Mouse (Mus musculus): ENCODE measurements around the gene Txndc2. TPM values are rescaled to one million over a fixed set of nuclear protein-coding genes. Genes with fewer than 3 reads are reported as not detected.
A peak's percentile ranks its signal among the peaks of the same experiment; 100 is the strongest.

Txndc2 gene
- total RNA-seq, 2 experiments from 2014 or later, result not detected

DNA sequence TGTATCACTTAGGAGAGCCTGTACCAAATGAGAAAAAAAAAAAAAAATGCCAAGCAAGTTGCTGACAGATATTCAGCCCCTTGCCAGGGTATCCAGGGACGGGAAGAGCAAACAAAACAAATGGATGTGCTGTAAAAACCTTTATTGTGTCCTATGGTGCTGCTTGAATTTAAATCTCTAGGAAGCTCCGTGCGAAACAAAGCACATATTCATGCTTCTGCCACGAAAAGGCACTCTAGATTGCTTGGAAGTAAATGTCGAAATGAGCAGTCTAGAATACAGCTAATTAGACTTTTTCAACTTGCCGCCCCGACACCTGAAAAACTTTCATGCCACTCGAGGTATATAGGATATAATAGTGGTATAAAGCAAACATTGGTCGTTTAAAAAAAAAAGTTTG, 27.5 kb downstream of the Txndc2 start:
- no peak for ATAC-seq (replicated peaks; ENCODE audit: low FRiP score, low TSS enrichment, poor library complexity, severe bottlenecking)

DNA sequence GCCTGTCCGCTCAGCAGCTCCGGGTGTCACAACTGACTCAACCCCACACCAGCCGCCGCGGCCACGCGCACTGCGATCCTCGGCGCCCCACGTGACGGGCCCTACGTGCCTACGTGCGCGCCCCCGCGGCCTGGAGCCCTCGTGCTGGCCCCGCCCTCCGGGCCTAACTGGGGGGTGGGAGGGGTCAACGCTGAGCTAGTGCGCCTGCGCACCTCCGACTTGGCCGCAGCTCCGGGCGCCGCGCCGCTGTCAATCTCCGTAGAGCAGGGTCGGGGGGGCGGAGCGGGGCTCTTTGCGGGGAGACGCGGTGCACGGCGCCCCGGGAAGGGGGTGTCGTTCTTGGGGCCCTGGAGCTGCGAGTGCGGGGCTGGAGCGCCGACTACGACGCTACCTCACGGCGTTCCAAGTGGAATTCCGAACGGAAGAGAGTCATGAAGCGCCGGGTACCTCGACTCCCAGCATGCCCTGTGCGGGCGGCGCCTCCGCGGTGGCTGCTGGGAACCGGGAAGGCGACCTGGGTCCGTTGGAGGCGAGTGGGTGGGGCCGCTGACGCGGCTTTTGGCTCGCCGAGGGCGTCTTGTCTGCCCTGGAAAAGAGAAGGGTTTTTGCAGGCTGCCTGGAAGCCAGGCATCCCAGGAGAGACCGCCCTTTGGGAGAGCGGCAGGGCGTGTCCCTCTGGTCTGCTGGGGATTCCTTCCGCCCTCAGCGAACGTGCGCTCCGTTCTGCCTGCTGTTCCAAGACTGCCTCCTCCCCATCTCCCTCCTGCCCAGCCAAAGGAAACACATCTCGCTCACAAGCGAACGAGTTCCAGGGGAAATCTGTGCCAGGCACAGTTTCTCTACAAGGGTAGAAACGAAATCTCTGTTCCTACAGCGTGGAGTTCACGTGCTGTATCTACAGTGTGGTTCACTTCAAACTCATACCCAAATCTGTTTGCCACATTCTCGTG, 28.2 kb downstream of the Txndc2 start, which contains the start of gene Vapa:
Gene Vapa, minus strand, starts transcription at position 93 of the 950 bp plus-strand sequence.
- peak; percentile 84 for ATAC-seq (replicated peaks; ENCODE audit: low FRiP score, low TSS enrichment, poor library complexity, severe bottlenecking)

DNA sequence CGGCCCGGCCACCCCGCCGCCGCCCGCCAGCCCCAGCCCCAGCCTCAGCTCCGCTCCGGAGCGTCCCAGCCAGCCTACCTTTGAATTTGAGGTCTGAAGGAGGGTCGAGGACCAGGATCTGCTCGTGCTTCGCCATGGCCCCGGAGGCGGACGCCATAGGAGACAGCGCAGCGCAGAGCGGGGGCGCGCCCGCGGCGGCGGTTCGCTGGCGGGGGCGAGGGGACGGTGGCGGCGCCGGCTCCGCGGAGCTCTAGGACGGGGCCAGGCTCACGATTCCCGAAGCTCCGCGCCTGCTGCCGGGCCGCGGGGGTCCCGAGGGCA, 28.9 kb downstream of the Txndc2 start:
- ATAC-seq (replicated peaks; ENCODE audit: low FRiP score, low TSS enrichment, poor library complexity, severe bottlenecking), result 0 out of 2 replicates have a peak, but pooled peaks have one; percentile 0

DNA sequence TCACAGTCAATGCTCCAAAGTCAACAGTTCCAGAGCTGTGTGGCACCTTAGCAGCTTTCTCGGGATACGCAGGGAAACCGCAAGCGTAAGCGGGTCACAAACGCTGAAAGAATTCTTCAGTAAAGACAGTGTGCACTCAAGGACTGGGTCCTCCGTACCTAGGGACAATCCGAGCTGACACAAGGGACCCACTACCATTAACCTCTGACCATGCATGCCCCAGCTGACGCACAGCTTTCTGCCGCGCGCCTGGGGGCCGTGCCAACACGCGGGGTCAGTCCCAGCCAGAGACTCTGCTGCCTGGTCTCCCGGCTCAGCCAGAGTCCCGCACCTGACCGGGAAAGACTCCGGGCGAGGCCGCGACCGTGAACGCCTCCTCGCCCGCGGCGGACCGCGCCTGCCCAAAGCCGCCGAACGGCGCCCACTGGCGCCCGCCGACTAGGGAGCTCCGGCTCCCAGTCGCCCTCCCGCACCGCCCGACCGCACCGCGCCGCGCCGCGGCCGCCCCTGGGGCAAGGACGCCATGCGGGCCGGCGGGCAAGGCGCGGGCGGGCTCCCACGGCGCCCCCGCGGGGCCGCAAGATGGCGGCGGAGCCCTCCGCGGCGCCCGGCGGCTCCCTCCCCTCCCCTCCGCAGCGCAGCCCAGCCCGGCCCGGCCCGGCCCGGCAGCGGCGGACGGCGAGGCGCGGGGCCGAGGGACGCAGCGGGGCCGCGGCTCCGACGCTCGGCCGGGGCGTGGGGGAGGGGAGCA, 29.4 kb downstream of the Txndc2 start:
- ATAC-seq (replicated peaks; ENCODE audit: low FRiP score, low TSS enrichment, poor library complexity, severe bottlenecking), result no peak

DNA sequence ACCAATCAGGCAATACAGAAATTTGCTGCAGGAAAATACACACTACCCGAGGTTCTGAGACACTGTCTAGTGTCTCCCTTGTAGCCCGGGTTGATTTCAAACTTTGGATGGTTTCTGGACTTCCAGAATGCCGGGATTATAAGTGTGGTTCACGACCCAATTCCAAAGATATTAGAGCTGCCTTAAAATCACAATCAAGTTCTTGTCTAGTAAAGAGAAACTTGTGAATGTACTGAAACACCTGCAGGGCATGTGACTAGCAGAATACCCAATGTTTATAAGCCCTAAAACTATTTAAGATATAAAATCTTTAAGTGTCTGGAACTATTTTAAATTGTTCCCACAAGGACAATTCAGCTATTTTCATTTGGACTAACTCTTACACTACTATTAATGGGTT, 30.2 kb downstream of the Txndc2 start:
- no peak for ATAC-seq (replicated peaks; ENCODE audit: low FRiP score, low TSS enrichment, poor library complexity, severe bottlenecking)

DNA sequence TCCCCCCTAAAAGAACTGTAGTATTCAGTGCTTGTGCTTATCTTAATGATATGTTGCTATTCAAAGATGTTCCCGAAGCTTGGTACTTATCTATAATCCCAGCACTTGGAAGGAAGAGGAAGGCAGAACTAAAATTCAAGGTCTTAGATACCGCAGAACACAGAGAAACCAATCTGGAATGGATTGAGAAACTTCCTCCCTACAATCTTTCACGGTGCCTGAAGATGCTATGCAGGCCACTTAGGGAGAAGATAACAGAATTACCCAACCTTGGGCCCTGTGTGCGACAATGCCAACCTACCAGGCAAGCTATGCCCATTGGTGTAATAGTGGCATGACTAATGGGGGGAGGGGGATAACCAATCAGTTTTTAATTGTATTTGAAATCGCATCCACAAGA, 33.2 kb downstream of the Txndc2 start:
- peak; percentile 11; the same call in 1 of the 2 replicates for ATAC-seq (replicated peaks; ENCODE audit: low FRiP score, low TSS enrichment, poor library complexity, severe bottlenecking)

DNA sequence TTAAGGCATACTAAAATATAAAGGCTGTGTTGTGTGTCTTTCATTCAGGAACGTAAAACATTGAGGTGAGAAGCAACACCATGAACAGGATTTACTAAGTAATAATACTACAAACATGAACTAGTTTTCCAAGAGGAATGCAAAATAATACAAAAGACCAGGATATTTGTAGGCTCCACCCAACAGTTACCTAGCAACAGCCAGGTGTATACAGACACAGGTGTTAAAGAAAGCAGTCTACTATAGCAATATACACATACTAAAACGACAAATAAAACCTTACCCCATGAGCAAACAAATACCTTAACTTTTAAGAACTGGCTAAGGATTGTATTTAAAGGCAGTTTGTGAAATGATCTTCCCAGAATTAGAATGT, 33.7 kb downstream of the Txndc2 start:
- ATAC-seq (replicated peaks; ENCODE audit: low FRiP score, low TSS enrichment, poor library complexity, severe bottlenecking), result no peak

DNA sequence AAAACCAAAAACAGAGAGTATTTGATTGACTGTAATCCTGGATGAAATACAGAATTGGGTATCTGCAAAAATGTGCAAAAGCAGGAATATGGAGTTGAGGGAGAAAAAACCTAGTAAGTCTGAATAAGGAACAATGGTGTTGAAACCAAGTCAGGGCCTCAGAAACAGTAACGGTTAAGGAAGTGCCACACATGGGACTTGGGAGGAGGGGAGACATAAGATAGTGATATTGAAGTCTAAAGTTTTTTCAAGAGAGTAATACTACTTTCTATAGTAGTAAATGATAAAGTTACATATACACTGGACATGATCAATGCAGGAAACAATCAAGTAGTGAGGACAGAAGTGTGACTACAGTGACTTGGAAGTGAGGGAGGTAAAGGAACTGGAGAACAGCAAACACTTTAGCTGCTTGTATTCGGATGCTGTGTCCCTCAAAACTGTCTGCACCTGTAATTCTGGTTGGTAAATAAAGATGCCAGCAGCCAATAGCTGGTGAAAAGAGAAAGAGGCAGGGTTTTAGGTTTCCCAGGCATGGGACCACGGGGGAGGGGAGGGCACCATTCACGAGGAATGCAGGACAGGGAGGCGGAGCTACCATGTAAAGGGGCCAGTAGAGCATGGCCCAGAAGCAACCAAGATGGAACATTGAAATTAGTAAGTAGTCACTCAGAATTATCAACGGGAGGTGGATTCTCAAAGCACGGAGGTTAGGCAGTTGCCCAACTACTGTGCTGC, 34.2 kb downstream of the Txndc2 start:
- no peak for ATAC-seq (replicated peaks; ENCODE audit: low FRiP score, low TSS enrichment, poor library complexity, severe bottlenecking)

DNA sequence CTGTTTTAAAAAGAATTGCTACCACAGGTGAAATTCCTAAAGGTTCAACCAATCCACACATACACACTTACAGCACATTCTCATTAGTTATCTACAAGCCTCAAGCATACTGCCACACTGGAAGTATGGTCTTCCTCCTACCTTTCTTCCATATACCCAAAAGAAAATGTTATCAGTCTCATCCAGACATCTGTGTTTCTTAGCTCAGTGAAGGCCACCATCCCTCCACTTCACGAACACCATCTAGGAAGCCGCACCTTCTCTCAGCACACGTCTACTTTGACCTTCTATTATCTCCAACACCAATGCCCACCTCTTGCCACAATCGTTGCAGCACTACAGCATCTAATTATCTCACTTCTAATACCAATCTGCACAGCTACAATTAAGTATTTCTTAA, 36.0 kb downstream of the Txndc2 start:
- peak; percentile 90 for ATAC-seq (replicated peaks; ENCODE audit: low FRiP score, low TSS enrichment, poor library complexity, severe bottlenecking)

DNA sequence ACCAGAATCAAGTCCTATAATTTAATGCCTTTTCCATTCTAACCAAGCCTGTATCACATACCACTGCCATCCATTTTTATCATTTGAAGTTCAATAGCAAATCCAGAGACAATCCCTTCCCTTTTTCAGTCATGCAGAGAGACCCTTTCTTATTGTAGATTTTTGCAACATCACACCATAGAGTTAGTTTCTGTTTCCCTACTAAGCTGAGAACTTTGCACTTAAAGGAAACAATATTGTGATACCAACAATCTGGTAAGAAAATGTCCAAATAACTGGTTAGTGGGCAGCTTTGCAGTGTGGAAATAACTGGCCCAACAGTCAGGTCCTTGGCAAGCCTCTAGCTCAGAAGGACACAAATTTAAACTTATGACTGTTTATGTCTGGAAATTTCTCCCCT, 37.1 kb downstream of the Txndc2 start:
- ATAC-seq (replicated peaks; ENCODE audit: low FRiP score, low TSS enrichment, poor library complexity, severe bottlenecking), result no peak

DNA sequence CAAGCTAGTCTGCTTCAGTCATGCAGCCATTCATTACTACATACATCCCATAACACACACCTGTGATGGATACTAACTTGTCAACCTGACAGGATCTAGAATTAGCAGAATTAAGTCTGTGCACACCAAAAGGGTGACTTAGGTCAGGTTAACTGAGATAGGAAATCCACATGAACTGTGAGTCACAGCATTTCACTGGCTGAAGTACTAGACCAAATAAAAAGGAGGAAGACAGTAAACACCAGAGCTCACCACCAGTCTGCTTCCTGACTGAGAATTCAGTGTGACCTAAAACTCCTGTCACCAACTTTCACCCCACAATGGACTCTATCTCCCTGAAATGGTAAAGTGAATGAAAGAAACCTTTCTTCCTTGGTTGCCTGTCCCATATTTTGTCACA, 37.7 kb downstream of the Txndc2 start:
- ATAC-seq (replicated peaks; ENCODE audit: low FRiP score, low TSS enrichment, poor library complexity, severe bottlenecking), result no peak

DNA sequence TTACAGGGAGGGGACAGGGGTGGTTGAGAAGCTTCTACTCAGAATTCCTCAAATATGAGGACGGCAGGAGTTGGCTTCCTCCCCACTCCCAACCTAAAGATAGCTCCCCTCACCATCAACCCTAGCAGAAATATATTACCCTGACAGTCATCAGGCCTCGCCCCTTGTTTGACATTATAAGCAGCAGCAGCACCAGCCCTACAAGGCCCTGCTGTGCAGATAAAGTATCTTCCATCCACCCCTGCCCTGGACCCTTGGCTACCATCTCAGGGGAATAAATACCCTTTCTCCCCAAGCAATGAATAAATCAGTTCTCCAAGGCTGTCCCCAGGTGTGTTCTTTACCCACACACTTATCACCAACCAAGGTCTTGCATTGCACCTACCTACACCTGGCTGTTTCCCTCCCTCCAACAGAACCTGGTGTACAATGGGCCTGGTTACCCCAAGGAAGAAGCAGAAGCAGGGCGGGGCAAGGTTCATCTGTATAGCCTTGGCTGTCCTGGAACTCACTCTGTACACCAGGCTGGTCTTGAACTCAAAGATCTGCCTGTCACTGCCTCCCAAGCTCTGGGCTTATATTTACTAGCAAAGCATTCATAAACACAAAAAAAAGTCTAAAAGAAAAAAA, 44.0 kb downstream of the Txndc2 start:
- no peak; the same call in 1 of the 2 replicates for ATAC-seq (replicated peaks; ENCODE audit: low FRiP score, low TSS enrichment, poor library complexity, severe bottlenecking)

DNA sequence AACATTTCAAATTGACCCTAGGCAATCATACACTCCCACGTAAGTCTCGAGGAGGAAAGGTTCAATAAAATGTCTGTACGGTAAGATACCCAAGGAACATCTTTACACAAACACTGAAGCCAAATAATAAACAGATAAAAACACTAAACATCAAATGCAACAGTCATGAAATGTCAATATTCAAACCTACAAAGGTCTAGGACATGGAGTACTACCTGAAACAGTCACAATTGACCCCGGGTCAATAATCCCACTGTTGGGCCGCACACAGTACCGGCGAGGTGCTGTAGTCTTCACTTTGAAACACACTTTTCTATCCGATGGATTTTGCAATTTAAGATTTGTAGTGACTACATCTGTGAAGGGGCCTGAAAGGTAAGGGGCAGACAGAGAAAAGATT, 47.3 kb downstream of the Txndc2 start:
- ATAC-seq (replicated peaks; ENCODE audit: low FRiP score, low TSS enrichment, poor library complexity, severe bottlenecking), result no peak

Other genes starting within 250 kb of the Txndc2 start
- not detected in 2 replicates for gene Tmem232, start 101.4 kb downstream of the Txndc2 start, total RNA-seq (2014; fragmentation: Nextera tagmentation)
- gene Tmem232, start 101.4 kb downstream of the Txndc2 start, total RNA-seq (2017), result not detected in 2 replicates
- gene Vapa, start 28.6 kb downstream of the Txndc2 start, total RNA-seq (2014; fragmentation: Nextera tagmentation), result 93.1 and 132 TPM in 2 replicates
- gene Vapa, start 28.6 kb downstream of the Txndc2 start, total RNA-seq (2017), result 94.5 and 99.9 TPM in 2 replicates
- 1.3 and 4.3 TPM in 2 replicates for gene Rab31, start 130.6 kb upstream of the Txndc2 start, total RNA-seq (2014; fragmentation: Nextera tagmentation)
- 3.4 and 4.4 TPM in 2 replicates for gene Rab31, start 130.6 kb upstream of the Txndc2 start, total RNA-seq (2017)
- 43.6 and 60.8 TPM in 2 replicates for gene Ppp4r1, start 140.4 kb upstream of the Txndc2 start, total RNA-seq (2014; fragmentation: Nextera tagmentation)
- 23.8 and 37.2 TPM in 2 replicates for gene Ppp4r1, start 140.4 kb upstream of the Txndc2 start, total RNA-seq (2017)
- gene Ralbp1, start 243.6 kb upstream of the Txndc2 start, total RNA-seq (2014; fragmentation: Nextera tagmentation), result 37.8 and 38.0 TPM in 2 replicates
- 85.0 and 96.0 TPM in 2 replicates for gene Ralbp1, start 243.6 kb upstream of the Txndc2 start, total RNA-seq (2017)